ENCODE assay signal across 8 mouse cellular contexts in the genomic region with DNA sequence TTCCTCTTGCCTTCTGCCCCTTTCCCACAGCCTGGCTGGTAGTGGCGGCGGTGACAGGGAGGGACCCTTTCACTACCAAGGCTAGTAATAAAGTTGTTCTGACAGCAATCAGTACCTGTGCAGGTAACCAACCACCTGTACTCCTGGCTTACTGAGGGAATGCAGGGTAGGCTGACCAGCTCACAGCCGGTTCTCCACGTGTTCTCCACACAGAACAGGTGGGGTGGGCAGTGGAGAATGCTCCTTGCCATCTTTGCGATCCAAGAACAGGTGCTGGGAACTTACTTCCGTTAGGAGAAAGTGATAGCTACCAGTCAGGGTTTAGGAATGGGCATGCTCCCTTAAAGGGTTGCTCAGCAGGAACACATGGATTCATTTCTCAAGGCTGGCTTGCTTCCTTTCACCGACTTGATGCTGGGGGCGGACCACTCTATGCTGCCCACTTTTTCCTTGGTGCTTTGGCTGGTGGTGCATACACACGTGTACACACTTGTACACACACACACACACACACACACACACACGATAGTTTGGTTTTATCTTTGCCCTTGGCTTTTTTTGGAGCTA. TPM values are rescaled to one million over a fixed set of nuclear protein-coding genes. Genes with fewer than 3 reads are reported as not detected.
DNase-seq lines count a peak whose midpoint lies in the region; ATAC-seq and TF ChIP-seq lines count a peak whose summit lies in the region.

No protein-coding gene starts in this region.

- H3K4me2 ChIP-seq in kidney, postnatal 0 days (ENCODE audit: low read length), result peak overlapping the region; percentile 95
- peak overlapping the region; percentile 83 for H3K4me2 ChIP-seq in hindbrain, embryonic 12.5 days (replicated peaks)
- peak overlapping the region; percentile 88 for H3K4me2 ChIP-seq in liver, postnatal 0 days (ENCODE audit: low read depth, low read length)

- 12% methylated on average over 10 of the region's 10 CpGs for WGBS in kidney, postnatal 0 days
- WGBS in hindbrain, embryonic 12.5 days, result 11% methylated on average over 10 of the region's 10 CpGs
- WGBS in liver, postnatal 0 days (ENCODE audit: insufficient replicate concordance), result 3% methylated on average over 10 of the region's 10 CpGs

- peak; percentile 10 for DNase-seq in kidney, postnatal 0 days (ENCODE audit: low spot score)
- DNase-seq in kidney, postnatal 25 days, result no peak
- DNase-seq in brain, embryonic 14.5 days (ENCODE audit: low read depth), result peak; percentile 41
- no peak for DNase-seq in liver, postnatal 0 days
- no peak for DNase-seq in thymus, postnatal 0 days (ENCODE audit: low spot score)
- DNase-seq in spleen, postnatal 14 days (ENCODE audit: low spot score in 2 of 2), result no peak

- H3K4me1 ChIP-seq in kidney, postnatal 0 days (replicated peaks; ENCODE audit: insufficient read depth, low read length), result no peaks in the 10 kb centered on the region; the same call in 1 of the 2 replicates
- peaks cover 6% of the 10 kb centered on the region for H3K4me1 ChIP-seq in hindbrain, embryonic 12.5 days
- peaks cover 6% of the 10 kb centered on the region for H3K4me1 ChIP-seq in liver, postnatal 0 days (ENCODE audit: insufficient read depth)

- H3K9ac ChIP-seq in kidney, postnatal 0 days (ENCODE audit: low read depth, low read length), result peak overlapping the region; percentile 64; the same call in 1 of the 2 replicates
- peak overlapping the region; percentile 87 for H3K9ac ChIP-seq in hindbrain, embryonic 12.5 days
- H3K9ac ChIP-seq in liver, postnatal 0 days (replicated peaks), result peak overlapping the region; percentile 49

- ATAC-seq in kidney, postnatal 0 days (replicated peaks; ENCODE audit: low FRiP score, low read depth), result 0 out of 2 replicates have a peak, but pooled peaks have one; percentile 1
- ATAC-seq in hindbrain, embryonic 12.5 days (ENCODE audit: low FRiP score), result peak; percentile 27
- ATAC-seq in liver, postnatal 0 days, result peak; percentile 11
- ATAC-seq in megakaryocyte-erythroid progenitor cell, adult 5-6 weeks (replicated peaks; ENCODE audit: low FRiP score, low TSS enrichment, poor library complexity, severe bottlenecking), result no peak

- no peak overlapping the region for H3K27ac ChIP-seq in kidney, postnatal 0 days
- peak overlapping the region; percentile 94 for H3K27ac ChIP-seq in hindbrain, embryonic 12.5 days
- no peak overlapping the region for H3K27ac ChIP-seq in liver, postnatal 0 days (ENCODE audit: low read depth)

- peak overlapping the region; percentile 79 for H3K4me3 ChIP-seq in kidney, postnatal 0 days (replicated peaks; ENCODE audit: low read depth, low read length)
- peak overlapping the region; percentile 86 for H3K4me3 ChIP-seq in hindbrain, embryonic 12.5 days
- H3K4me3 ChIP-seq in liver, postnatal 0 days (ENCODE audit: low read depth, low read length), result peak overlapping the region; percentile 55

- H3K27me3 ChIP-seq in kidney, postnatal 0 days (ENCODE audit: insufficient read depth, low read length), result no peaks in the 10 kb centered on the region
- H3K27me3 ChIP-seq in hindbrain, embryonic 12.5 days, result no peaks in the 10 kb centered on the region
- H3K27me3 ChIP-seq in liver, postnatal 0 days (ENCODE audit: insufficient read depth, low read length), result peaks cover 11% of the 10 kb centered on the region; the same call in 1 of the 2 replicates

- no peak for TF ChIP-seq CTCF in kidney, postnatal 0 days (IDR thresholded peaks at IDR 0.05; ENCODE audit: low read depth)
- TF ChIP-seq CTCF in brain, embryonic 14.5 days (IDR thresholded peaks at IDR 0.05; ENCODE audit: borderline replicate concordance, extremely low read depth, insufficient read depth, insufficient read length), result no peak
- no peak for TF ChIP-seq CTCF in liver, postnatal 0 days (IDR thresholded peaks at IDR 0.05; ENCODE audit: low read depth)

- no peaks in the 10 kb centered on the region for H3K36me3 ChIP-seq in kidney, postnatal 0 days (ENCODE audit: insufficient read depth, low read length)
- H3K36me3 ChIP-seq in hindbrain, embryonic 12.5 days, result no peaks in the 10 kb centered on the region
- no peaks in the 10 kb centered on the region for H3K36me3 ChIP-seq in liver, postnatal 0 days (replicated peaks; ENCODE audit: insufficient read depth, low read length)

- no peaks in the 10 kb centered on the region for H3K9me3 ChIP-seq in kidney, postnatal 0 days (replicated peaks; ENCODE audit: low read length)
- no peaks in the 10 kb centered on the region for H3K9me3 ChIP-seq in hindbrain, embryonic 12.5 days (replicated peaks)
- no peaks in the 10 kb centered on the region for H3K9me3 ChIP-seq in liver, postnatal 0 days (ENCODE audit: low read length)

- TF ChIP-seq POLR2A in brain, embryonic 14.5 days (IDR thresholded peaks at IDR 0.05; ENCODE audit: borderline replicate concordance, extremely low read depth, insufficient read depth, insufficient read length, poor library complexity, severe bottlenecking), result no peak

- TF ChIP-seq EP300 in liver, postnatal 0 days (IDR thresholded peaks at IDR 0.05; ENCODE audit: low read depth), result no peak

RNA-seq across cellular contexts. Expression of gene Slc24a3, which starts 0.9 kb away (rescaled TPM):
- polyA plus RNA-seq in kidney, postnatal 0 days (2015; fragmentation: Nextera tagmentation; extraction: Ambion mirVana), result 1.4 and 2.1 TPM in 2 replicates
- polyA plus RNA-seq in brain, embryonic 14.5 days (2012; rRNA removed), result 10.4 and 20.5 TPM in 2 replicates
- 3.0 and 3.5 TPM in 2 replicates for polyA plus RNA-seq in hindbrain, embryonic 12.5 days (2016; fragmentation: Nextera tagmentation; extraction: Ambion mirVana)
- 0.40 TPM in 2 replicates for polyA plus RNA-seq in liver, postnatal 0 days (2015; fragmentation: Nextera tagmentation; extraction: Ambion mirVana)
- polyA plus RNA-seq in thymus, postnatal 0 days (2015; fragmentation: Nextera tagmentation; extraction: Ambion mirVana), result 0.60 and 0.64 TPM in 2 replicates
- 1.8 and 4.1 TPM in 2 replicates for total RNA-seq in megakaryocyte-erythroid progenitor cell, adult 5-6 weeks (2014; fragmentation: Nextera tagmentation)
- total RNA-seq in megakaryocyte-erythroid progenitor cell, adult 5-6 weeks (2017), result 0.23 and 0.33 TPM in 2 replicates

Comparison
In these comparisons a context has a peak if more than half of its experiments do, and no peak if none do; other contexts are left out.
1. DNase-seq: peak in kidney, postnatal 0 days (single experiment) and brain, embryonic 14.5 days (single experiment); none in kidney, postnatal 25 days (0 of 2), liver, postnatal 0 days (single experiment), thymus, postnatal 0 days (single experiment) and spleen, postnatal 14 days (0 of 2).
2. Peak in every context shown above with its lines, with median percentiles within 50 percentile points of each other: H3K4me2 ChIP-seq, H3K4me3 ChIP-seq and H3K9ac ChIP-seq.